Comparison of ENCODE assay signal across 9 mouse cellular contexts in the genomic region with DNA sequence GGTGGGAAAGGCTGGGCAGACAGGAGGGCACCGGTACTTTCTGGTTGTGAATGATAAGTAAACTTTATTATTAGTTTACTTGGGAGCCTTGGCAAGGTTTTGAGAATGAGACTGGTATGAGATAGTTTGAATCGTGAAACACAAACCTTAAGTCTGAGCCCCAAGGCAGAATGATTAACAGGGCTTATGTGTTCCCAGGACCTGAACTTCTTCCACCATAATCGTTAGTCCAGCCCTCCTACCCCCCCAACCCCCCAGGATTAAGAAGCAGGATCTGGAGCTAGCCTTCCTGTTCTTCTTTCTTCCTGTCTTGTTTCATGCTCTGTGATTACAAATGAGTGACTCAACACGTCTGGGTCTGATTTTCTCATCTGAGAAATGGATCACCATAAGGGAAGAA.
"Had no signal": no experiment of that assay in that cellular context is flagged by ENCODE, and none has a peak within 500 bp of the region (broad histone marks: within the 10 kb centered on the region; RNA-seq: fewer than 3 reads in every experiment).

No protein-coding gene starts in this region.

- H3K36me3 ChIP-seq: limb, embryonic 10.5 days; limb, embryonic 13.5 days; liver, embryonic 13.5 days; midbrain, embryonic 12.5 days; midbrain, embryonic 15.5 days; neural tube, embryonic 12.5 days; neural tube, embryonic 15.5 days had no signal

- H3K4me3 ChIP-seq: layer of hippocampus, adult 2 months; limb, embryonic 10.5 days; limb, embryonic 13.5 days; liver, embryonic 13.5 days; midbrain, embryonic 12.5 days; midbrain, embryonic 15.5 days; neural tube, embryonic 12.5 days; neural tube, embryonic 15.5 days had no signal

- H3K27me3 ChIP-seq: liver, embryonic 13.5 days; midbrain, embryonic 15.5 days; neural tube, embryonic 12.5 days; neural tube, embryonic 15.5 days had no signal

- H3K27ac ChIP-seq: kidney, postnatal 0 days; layer of hippocampus, adult 2 months; limb, embryonic 10.5 days; limb, embryonic 13.5 days; liver, embryonic 13.5 days; midbrain, embryonic 12.5 days; midbrain, embryonic 15.5 days; neural tube, embryonic 12.5 days; neural tube, embryonic 15.5 days had no signal

- H3K9me3 ChIP-seq: limb, embryonic 10.5 days; limb, embryonic 13.5 days; liver, embryonic 13.5 days; midbrain, embryonic 12.5 days; midbrain, embryonic 15.5 days; neural tube, embryonic 12.5 days; neural tube, embryonic 15.5 days had no signal
